Mouse (Mus musculus) thymus, adult 2 months (tissue): ENCODE measurements around the gene 9230112D13Rik.

ENCODE experiments used
- CTCF ChIP-seq: fragments of 200-500 bp; IDR thresholded peaks from 2 replicates; pipeline ENCODE4 v1.5.1; 2012; ENCODE audit warnings: mild to moderate bottlenecking, control low read depth, low read length, moderate library complexity, borderline replicate concordance; ENCODE audit not compliant: control insufficient read depth, poor library complexity, insufficient read depth; ENCODE audit errors: extremely low read depth
- POLR2A ChIP-seq: fragments of 200-500 bp; IDR thresholded peaks from 2 replicates; pipeline ENCODE4 v1.6.1; 2012; ENCODE audit warnings: mild to moderate bottlenecking, low read length, control low read depth, moderate library complexity; ENCODE audit not compliant: control insufficient read depth, poor library complexity, insufficient read depth; ENCODE audit errors: extremely low read depth

GRCm38 (mm10) chr14:34483469-34484341, 38.9 kb downstream of the 9230112D13Rik start:
- TF ChIP-seq CTCF, result no peak
- no peak for TF ChIP-seq POLR2A
